Mouse (Mus musculus) C2C12 (cell line): ENCODE measurements at regions not wholly inside any gene's neighbourhood (a gene's known extent, or its start where the extent isn't known, plus 50 kb on each side); places are given as distances from the start of the nearest gene placed in this dataset.

Source experiments
- CTCF ChIP-seq: IDR thresholded peaks from one replicate; pipeline ENCODE4 v1.5.1; 2011; ENCODE audit not compliant: control insufficient read depth, insufficient read depth, insufficient read length
- MAX ChIP-seq: IDR thresholded peaks from one replicate; pipeline ENCODE4 v1.6.1; 2011; ENCODE audit warnings: mild to moderate bottlenecking, control low read depth
- MYOD1 ChIP-seq: IDR thresholded peaks from one replicate; pipeline ENCODE4 v1.6.1; 2011; ENCODE audit warnings: low read depth; ENCODE audit not compliant: control insufficient read depth, insufficient read length
- USF1 ChIP-seq: IDR thresholded peaks from one replicate; pipeline ENCODE4 v1.6.1; 2011; ENCODE audit warnings: low read depth, mild to moderate bottlenecking, control low read depth, moderate library complexity

GRCm38 (mm10) chr12:15584721-15585120 lies 232.0 kb downstream of the Trib2 start:
- TF ChIP-seq CTCF (no peak), MAX (no peak), MYOD1 (no peak), USF1 (no peak)
